Mouse (Mus musculus) 3T3-L1 (cell line): ENCODE results near the gene Dlx6.

ENCODE experiments used
- DNase-seq: peaks from one replicate; pipeline ENCODE4 v3.0.0-alpha.2; 2015; ENCODE audit warnings: low read depth, low spot score

Gene Dlx6

DNA sequence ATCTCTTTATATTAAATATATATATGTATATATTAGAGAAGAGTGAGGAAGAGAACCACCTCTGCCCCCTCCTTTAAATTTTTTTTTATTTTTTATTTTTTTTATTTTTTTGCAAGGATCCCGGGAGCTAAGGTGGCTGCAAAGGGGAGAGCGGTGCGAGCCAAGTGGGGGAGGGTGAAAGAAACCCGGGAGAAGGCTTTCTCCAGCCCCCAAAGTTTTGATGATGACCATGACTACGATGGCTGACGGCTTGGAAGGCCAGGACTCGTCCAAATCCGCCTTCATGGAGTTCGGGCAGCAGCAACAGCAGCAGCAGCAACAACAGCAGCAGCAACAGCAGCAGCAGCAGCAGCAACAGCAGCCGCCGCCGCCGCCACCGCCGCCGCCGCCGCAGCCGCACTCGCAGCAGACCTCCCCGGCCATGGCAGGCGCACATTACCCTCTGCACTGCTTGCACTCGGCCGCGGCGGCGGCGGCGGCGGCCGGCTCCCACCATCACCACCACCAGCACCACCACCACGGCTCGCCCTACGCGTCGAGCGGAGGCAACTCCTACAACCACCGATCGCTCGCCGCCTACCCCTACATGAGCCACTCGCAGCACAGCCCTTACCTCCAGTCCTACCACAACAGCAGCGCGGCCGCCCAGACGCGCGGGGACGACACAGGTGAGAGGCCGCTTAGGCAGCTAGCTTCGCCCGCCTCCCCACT, at the start of gene Dlx6:
Gene Dlx6, plus strand, starts transcription at position 175 of the 711 bp plus-strand sequence.
- no peak for DNase-seq

DNA sequence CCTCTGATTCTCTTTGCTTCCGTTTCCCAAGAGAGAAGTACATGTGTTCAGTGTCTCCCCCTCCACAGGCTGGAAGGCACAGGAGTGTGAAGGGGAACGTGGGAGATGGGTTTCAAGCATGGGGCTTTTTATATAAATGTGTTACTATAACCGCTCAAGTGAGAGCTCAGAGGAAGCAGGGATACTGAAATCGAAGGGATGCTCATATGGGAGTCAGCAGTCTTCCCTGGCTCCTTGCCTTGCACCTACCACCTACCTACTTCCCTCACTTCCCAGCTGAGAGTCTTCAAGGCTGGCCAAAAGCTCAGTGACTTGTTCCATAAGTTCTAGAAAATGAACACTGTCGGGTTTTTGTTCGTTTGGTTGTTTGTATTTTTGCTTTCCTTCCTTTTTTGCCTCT, 46.3 kb upstream of the Dlx6 start:
- DNase-seq = no peak

DNA sequence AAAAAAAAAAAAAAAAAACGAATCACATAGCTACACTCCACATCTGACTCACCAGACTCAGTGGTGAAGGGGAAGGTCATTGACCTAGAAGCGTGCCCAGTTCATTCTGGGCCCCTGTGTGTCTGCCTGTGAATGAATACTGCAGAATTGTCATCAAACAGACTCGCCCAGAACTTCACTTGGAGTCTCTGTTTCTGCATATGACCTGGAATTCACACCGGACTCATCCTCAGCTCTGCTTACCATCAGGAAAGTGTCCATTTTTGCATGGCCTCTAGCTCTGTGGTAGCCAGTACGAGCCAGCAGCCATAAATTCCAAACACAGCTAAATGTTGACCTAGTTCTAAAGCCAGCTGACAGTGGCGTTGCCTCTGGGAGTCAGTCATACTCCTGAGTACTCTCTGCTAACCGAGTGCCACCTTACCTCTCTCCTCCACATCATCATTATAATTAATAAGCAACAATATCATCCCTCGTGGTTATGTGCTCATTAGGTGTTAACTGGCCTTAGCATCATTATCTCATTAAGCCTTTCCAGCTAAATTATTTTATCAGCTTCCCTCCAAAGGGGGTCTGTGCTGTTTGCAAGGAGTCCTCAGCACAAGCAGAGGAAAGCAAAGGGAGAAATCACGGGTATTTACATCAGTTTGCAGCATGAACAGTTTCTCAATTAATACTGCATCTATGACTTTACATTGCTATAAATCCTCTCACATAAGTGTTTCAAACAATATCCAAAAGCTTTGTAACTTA, 44.9 kb upstream of the Dlx6 start:
- no peak for DNase-seq

DNA sequence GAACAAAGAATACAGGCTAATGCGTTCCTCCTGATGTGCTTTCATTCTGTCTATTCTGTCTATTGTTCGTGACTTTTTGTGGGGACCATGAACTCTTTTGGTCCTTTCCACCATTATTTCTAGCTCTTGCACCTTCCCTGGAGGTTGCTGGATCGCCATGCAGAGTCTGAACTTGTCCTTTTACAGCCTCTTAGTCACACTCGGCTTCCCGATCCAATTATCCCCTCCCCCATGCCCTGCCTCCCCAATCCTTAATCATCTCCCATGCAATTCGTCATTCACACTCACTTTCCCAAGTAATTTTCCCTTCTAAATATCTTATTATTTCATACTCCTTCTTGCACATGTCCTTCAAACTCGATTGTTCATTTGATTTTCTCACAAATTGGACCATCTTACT, 44.0 kb upstream of the Dlx6 start:
- DNase-seq = no peak

DNA sequence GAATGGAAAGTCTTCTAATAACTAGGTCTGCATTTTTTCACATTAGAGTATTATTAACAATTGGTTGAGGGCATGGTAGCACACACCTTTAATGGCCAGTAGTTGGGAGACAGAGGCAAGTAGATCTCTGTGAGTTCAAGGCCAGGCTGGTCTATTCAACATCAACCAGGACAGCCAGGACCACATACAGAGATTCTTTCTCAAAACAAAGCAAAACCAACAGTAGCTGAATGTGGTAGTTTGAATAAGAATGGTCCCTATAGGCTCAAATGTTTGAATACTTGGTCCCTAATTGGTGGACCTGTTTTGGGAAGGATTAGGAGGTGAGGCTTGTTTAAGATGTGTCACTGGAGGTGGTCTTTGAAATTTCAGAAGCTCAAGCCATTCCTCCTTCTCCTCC, 37.8 kb upstream of the Dlx6 start:
- no peak for DNase-seq

DNA sequence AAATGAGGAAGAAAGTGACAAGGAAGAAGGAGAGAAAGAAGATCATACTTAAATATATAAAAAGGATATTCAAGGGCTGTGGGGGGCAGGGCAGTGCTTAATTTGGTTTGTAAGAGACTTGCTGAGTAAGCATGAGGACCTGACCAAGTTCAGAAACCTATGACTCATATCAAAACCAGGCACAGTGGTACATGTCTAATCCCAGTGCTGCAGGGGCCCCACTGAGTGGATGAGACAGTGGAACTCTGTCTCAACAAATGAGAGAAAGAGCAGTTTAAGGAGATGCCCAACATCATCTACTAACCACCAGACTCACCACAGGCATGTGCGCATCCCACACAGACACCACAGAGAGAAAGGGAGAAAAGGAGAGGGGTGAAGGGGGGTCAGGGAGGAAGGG, 36.3 kb upstream of the Dlx6 start:
- peak; percentile 53 for DNase-seq

DNA sequence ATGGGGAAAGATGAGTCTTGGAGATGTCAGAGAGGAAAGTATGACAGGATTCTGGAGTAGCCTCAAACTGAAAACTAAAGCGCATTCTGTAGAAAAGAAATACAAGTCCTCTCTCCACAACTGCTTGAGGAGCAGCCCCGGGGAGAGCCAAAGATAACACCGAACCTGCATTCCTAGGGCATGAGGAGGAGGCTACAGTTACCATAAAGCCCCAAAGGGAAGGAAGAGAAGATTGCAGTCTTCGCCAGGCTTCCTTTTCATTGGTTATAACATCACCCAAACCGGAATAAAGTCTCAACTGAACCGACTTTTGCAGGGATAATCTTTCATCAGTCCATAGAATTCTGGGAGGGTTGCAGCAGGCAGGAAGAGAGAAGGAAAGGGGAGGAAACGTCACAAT, 32.7 kb upstream of the Dlx6 start:
- peak; percentile 72 for DNase-seq

DNA sequence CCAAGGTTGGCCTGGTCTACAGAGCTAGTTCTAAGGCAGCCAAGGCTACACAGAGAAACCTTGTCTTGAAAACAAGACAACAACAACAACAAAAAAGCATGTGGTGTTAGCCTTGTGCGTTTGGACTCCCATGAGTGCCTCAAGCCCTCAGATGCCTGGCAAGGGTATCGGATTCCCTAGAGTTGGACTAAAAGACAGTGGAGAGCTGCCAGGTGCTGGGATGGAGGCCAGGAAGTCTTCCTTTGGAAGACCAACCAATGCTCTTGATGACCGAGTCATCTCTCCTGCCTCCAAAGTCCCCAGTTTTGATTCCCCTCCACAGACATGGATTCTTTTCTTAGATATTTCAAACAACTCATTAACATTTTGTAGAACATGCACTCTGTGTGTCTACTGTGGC, 29.8 kb upstream of the Dlx6 start:
- DNase-seq = peak; percentile 38

DNA sequence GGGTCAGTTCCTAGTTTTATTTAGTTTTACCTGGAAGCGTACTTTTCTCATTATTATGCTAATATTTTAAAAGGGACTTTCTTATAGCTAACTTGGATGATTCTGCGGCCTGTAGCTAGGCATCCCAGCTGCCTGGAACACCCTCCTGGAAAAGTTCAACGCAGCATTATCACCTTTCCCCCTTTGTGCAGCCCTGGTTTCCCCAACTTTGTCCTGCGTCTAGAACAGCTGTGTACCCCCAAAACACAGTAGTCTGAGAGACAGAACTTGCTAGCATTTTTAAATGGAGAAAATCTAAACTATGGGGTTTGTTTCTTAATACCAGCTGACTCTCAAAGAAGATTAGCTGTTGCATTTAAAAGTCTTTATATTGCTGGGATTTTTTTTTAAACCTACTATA, 14.6 kb upstream of the Dlx6 start:
- DNase-seq = no peak

DNA sequence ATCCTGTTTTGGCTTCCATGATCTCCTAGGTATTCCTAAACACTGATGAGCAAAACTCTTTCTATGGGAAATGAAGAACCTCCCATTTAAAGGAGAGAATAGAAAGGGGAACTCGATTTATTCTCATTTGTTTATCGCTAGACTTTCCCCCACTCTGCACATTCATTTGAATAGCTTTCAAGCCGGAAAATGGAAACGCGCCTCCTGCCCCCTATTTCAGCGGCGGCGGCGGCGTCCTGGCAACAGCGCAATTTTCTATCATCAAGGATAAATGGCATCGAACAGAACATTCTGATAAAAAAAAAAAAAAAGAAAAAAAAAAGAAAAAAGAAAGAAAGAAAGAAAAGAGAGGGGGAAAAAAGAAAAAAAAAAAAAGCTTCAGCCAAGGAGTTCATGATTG, 13.4 kb upstream of the Dlx6 start:
- DNase-seq = no peak

DNA sequence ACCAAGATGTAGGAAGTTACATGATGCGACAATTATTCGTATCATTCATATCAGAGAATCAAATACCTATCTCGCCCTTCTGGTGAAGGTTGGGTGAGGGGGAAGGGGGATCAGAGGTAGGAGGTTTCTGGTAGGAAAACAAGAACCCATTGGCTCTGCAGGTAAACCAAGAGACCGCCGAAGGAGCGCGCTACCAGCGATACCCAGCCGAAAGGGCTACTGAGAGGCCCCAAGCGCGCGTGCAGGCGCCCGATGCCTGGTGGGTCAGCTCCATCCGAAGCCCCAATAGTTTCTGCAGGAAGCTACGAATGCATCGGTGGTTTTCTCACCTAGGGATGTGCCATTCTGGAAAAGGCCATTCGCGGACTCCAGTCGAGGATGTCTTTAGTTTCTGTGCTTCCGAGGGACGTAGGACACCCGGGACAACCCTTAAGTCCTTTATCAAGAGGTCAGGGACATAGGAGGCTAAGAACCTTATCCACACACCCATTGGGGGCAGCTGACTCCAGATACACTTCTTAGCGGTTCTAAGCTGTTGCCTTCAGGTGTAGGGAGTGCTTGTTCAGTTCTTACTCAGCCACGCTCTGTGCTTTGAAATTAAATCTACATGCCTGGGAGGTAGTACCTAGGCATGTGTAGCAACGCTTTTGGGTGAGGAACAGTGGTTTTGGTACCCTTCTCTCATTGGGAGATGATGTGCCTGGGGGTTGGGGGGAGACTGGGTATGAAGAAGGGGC, 12.6 kb upstream of the Dlx6 start:
- no peak for DNase-seq

DNA sequence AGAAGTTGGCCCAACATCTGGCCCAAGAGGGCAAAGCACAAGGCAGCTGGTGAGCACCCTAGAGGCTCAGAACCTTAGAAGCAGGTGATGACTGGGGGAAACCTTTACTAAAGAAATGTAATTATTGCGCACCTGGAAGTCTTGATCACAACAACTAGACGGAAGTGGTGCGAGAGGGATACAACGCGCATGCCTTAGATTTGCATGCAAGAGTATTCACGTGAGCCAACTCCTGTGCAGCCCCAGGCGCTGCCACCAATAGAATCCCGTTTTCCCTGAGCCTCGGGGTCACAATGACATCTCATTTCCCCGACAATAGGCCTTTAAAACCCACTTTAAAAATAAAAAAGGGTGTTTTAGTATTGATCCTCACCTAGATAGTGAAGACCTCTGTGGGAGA, 12.0 kb upstream of the Dlx6 start:
- no peak for DNase-seq

DNA sequence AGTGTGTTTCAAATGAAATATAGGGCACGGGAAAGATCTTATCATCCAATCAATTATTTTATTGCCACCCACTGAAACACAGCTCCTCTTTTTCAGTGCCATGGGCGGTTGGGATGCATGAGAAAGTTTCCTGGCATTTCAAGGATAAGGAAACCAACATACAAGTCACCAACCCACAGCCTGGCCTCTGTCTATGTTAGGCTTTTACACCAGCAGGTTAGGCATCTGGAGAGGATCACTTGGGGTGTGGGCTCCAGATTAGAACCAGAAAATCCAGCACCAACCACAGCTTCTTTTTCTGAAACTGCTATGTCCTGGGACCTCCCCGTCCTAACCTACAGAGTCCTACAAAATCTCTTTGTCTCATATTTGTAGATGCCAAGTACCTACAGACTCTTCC, 10.2 kb upstream of the Dlx6 start:
- DNase-seq = no peak

DNA sequence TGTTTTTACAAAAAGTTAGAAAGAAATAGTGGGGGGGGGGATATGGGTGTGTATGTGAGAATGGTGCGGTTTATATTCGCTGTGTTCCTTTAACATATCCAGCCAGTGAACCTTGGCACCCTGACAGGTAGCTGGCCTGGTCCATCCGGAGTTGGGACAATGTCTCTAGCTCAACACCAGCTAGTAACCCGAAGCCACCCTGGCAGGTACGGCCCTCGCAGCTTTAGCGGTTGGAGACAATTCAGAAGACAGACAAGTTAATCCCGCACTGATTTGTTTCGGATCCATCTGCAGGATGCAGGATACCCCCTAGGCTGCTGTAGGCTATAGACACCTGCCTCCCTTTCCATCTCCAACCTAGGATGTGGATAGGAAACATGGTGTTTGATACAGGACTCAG, 9.0 kb upstream of the Dlx6 start:
- no peak for DNase-seq

DNA sequence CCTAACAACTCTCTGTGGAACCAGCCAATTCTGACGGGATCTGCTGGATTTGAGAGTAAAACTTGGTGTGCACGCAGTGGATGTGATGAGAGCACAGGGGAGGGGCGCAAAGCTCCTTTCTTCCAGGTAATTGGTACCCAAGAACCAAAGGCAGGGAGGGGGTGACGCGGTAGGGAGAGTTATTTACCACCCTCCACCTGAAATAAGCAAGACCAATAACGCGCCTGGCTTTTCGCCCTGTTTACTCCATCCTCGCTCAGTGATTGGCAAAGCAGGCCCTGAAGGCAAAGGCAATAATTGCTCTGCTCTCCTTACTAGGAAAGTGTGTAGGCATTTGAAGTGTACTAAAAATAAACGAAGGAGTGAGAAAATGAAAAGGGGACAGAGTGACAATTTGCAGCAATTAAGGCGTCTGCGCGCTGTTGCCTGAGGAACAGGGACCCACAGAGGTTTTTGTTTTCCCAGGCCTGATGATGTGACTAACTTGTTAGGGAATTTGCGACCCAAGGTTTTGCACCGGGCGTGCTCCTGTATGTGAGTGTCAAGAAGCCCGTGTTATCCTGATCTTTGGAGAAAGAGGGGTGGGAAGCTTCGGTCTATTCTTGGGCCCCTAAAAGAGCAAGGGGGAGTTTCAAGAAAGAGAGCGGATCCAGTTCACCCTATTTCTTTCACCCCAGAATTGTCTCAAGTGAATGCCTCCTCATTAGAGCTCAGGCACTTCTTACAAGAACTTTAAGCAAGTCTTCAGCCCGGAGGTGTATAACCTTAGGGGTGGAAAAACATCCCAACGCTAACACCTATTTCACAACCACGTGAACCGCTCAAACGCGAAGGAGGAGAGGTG, 8.0 kb upstream of the Dlx6 start:
- DNase-seq = no peak

DNA sequence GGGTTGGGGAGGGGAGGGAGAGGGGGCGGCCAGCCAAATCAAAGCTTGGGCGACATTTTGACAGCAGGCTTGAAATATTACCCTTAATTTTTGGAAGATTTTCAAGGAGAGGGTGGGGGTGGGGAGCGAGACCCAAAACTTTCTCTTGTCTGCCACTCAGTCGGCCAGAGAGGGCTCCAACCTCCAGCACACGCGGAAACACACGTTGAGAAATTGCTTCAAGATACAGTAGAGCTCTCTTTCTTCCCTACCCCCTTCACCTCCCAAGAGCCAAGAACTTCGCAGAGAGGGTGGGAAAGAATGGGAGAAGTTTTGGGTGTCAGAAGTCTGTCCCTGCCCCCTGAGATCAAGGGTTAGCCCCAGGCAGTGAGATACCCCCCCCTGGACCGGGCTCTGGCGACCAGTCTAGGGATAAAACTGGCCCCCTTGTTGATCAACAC, 7.4 kb upstream of the Dlx6 start:
- no peak for DNase-seq

DNA sequence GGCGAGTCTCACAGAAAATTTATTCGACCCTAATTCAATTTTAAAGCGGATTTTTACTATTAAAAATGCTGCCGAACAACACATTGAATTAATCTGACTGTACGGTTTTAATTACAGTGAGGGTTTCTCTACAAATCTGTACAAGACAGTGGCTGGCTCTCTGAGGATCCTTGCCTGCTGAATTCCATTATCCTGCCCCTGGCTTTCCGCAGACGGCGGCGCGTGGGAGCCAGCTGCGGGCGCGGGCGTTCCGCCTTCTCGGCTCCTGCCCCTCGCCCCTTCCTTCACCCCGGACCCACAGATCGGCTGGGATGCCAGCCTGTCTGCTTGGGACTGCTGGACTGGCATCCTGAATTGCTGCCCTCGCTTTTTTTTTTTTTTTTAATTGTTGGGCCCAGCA, 6.8 kb upstream of the Dlx6 start:
- no peak for DNase-seq

DNA sequence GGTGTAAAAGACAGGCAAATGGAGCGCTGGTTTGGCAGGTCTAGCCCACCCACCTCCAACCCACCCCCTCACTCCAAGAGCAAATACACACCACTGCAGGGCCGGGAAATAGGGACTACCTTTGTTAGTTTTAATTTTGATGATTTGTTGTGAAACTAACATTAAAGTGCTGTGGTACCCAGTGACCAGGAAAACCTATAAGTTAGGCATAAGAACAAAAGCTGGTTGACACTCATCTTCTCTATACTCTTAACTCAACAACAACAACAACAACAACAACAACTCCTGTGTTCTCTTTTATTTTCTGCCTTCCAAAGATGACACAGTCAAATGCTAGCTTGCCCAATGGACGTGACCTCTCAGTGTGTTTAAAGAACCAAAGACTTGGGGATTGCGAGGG, 6.3 kb upstream of the Dlx6 start:
- DNase-seq = no peak

DNA sequence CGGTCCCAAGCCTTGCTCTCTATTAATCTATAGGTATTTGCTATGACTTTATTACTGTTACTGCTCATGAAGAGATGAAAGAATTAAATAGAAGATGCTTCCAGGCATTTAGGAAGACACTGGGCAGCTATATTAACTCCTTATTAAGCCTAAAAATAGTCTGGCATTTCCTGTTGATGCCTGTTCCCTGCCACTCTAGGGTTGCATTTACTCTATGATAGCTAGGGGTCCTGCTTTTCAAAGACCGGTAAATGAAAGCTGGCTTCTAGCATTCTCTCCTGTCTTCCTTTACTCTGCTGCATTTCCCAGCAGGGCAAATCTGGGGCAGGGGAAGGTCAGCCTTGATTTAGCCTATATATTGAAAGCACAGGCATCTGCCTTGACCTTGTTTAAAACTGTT, 5.4 kb upstream of the Dlx6 start:
- DNase-seq = no peak

DNA sequence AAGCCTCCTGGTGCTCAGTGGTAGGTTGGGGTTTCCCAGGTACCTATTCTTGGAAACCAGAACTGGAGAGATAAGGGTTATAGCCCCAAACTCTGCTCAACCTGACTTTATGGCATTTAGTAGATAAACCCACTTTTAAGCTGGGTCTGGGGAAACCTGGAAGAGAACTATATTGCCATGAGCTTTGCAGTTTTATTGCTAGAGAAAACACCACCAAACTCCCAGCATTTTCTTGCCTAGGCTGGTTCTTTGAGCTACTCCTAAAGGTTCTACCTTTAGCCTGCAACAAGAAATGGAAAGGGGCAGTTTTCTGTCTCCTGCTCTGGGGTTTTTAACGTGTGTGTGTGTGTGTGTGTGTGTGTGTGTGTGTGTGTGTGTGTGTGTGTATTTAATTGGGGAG, 4.6 kb upstream of the Dlx6 start:
- no peak for DNase-seq

DNA sequence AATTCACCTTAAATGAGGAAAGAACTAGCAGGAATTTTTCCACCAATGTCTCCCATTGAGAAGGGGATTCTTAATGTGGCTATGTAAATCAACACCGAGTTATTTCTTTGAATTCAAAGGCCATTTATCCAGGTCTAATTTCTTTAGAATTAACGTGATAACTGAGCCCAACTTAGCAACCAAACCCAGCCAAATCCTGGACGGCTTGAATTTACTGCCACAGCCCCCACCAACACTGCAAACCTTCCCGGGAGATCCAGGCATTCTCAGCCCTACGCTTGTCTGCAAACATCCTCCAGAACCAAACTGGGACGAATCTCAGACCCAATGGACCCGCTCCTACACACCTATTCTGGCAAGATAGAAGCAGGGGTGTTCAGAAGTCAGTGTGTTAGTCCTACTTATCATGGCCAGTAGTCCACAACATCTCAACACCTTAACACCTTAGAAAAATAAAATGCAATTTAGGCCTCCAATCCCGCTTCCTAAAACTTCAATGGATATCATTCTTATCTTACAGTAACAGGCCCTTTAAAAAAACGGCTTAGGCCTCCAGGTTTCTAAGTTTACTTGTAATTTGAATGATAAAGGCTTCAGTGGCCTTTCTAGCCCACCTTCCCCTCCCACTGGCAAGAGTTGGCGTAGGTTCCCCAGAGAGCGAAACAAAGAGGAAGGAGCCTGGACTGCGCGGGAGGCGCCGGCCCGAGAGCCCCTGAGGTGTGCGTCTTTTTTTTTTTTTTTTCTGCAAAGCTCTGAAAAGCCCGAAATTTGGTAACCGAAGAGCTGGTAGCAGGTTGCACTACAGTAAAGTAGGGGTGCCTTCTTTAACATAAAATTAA, 3.8 kb upstream of the Dlx6 start:
- DNase-seq = no peak
